Mouse (Mus musculus) urinary bladder, postnatal 36 days (tissue): ENCODE results near the gene Eif2b2.

ENCODE experiments used
- DNase-seq, 2 experiments: peaks; one replicate each; pipeline ENCODE4 v3.0.0; 2022; ENCODE audit warnings: low spot score in 2 of 2, mixed read lengths in 1 of 2

Gene Eif2b2

GRCm38 (mm10) chr12:85193923-85194622 lies 25.2 kb upstream of the Eif2b2 start:
- DNase-seq: no peak

DNA sequence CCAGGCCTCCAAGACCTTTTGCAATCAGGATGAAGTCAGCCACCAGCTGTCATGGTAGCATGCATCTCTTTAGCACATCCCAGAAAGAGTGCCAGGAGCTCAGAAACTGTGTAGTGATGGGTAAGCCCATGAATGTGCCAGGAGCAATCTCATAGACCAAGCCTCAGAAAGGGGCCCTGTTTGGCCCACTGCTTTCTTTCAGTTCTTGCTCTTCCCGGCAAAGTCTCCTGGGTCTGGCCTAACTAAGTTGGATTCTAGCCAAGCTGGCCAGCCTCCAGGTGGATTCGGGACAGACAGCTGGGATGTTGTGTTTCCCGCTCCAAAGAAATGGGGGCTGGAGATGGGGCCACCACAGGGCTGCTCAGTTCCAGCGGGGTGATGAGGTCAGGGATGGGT lies 24.7 kb upstream of the Eif2b2 start:
- DNase-seq: peak; percentile 44 to 71

DNA sequence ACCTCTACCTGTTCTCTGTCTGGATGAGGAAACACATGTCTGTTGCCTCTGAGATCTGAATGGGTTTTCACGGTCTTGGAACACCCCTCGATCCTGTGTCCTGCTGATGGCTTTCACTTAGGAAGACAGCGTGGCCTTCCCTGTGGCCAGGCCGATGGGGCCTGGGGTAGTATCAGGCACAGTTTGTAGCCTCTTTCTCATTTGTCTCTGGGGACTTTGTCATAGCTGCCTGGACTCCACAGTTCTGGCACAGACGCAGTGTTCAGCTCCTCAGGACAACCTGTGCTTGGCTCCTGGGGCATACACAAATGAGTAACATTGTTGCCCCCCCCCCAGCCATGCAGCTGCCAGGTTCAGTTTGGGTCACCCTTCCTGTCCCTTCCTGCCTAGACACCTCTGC lies 24.2 kb upstream of the Eif2b2 start:
- DNase-seq: no peak

- no peak for DNase-seq
Measured at GRCm38 (mm10) chr12:85196191-85196590, 23.1 kb upstream of the Eif2b2 start.

DNA sequence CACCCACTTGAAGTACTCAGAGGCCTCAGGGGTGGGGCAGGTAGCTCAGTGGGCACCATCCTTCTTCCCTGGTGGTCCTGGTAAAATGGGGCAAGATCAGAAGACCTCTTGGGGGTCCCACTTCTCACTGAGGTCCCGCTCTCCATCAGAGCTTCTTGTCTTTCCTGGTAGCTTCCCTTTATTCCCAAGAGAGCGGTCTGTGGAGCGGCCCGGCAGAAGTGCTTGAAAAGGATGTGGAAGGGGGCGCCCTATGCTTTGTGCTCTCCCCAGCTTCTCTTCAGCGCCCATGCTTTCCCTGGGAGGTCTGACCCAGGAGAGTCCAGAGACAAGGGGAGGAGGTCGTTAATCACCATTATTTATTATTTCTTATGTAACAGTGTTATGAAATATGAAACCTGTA lies 21.9 kb upstream of the Eif2b2 start:
- no peak for DNase-seq

DNA sequence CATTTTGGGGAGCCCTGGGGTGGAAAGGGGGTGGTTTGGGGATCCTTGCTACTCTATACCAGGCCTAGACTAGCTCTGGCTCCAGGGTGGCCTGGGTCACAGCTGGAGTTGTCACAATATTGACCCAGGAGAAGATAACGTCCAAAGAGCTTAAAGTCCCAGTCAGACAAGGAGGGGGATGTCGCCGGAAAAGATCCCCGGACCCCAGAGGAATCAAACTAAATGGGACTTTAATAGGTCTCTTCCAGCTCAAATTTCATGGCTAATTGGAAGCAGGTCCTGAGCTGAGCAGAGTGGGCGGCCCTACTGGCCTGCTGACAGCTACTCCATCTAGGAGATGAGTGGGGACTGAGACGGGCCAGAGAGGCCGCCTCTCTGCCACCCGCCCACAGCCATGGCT lies 21.3 kb upstream of the Eif2b2 start:
- no peak for DNase-seq

DNA sequence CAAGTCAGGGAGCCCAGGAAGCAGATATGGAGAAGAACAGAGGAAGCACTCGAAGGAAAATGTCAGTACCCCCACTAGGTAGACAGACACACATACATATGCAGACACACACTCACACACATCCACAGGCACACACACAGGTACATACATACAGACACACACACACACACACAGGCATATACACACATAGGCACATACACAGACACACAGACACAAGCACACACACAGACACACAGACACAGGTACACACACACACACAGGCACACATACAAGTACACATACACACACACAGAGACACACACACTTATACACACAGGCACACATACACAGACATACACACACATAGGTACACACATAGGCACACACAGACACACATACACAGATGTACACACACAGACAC lies 19.3 kb upstream of the Eif2b2 start:
- no peak for DNase-seq

GRCm38 (mm10) chr12:85200929-85201829 lies 18.1 kb upstream of the Eif2b2 start:
- no peak for DNase-seq

DNA sequence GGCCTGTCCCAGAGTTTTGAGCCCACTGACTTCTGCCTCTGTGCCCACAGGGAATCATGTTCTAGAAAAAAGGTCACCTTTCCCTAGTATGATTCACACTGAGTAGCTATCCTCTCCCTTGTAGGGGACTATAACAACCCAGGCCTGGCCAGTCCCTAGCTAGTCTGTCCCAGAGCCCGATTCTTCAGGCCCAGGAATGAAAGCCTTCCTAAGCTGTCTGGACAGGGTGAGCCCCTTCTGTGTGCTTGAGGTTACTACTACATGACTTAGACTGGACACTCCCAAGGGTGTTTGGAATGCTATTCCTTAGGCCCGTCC lies 17.5 kb upstream of the Eif2b2 start:
- no peak for DNase-seq

DNA sequence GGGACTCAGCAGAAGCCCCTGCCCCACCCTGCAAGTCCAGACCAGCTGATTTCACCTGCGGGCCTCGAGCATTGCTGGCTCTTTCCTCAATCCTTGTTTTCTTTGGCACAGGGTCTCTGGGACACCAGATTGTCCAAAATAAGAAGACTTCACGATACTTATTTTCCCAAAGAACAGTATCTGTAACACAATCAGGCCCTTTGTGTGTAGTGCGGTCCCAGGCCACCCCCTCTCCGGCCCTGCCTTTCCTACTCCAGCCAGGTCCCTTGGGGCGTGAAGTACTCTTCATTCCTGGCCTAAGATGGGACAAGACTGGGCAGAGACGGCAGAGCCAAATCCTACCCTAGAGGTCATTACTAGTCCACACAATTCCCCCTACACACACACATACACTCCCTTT lies 17.1 kb upstream of the Eif2b2 start:
- no peak for DNase-seq

DNA sequence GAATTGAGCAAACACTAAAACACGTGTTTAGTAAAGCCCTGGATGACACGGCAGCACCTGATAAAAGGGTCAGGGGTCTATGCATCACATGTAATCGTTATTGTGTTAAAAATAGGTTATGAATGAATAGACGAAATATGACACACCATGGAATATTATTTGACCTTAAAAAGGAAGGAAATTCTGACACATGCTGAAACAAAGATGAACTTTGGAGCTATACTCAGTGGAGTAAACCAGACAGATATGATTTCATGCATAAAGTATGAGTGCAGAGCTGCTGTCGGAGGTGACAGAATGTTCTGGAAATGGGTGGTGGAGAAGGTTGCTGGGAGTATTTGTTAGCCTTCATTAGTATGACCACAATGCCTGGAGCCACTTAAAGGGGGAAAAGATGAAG lies 15.6 kb upstream of the Eif2b2 start:
- no peak for DNase-seq

- DNase-seq: no peak
Measured at GRCm38 (mm10) chr12:85204105-85204504, 15.2 kb upstream of the Eif2b2 start.

GRCm38 (mm10) chr12:85205425-85205824 lies 13.9 kb upstream of the Eif2b2 start:
- DNase-seq: no peak

DNA sequence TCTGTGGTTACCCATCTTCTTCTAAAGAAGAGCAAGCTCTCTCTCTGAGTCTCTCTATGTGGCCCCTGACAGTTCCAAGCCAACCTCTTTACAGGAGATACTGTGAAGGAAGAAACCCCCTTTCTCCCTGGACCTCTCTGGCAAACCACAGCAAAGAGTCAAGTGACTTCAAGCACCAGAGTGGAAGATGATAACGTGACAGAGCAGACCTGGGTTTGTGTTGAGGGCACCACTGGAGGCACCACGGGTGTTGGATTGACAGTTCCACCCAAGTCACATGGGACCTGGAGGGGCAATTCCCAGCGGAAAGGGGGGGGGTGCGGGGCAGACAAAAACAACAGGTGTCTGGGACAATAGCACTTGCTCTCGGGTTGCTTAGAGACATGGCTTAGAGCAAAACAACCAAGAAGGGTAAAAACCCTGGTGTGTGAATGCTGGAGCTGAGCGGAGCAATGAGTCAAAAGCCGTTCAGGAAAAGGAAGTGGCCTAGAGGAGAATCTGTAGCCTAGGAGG lies 10.5 kb upstream of the Eif2b2 start:
- no peak for DNase-seq

DNA sequence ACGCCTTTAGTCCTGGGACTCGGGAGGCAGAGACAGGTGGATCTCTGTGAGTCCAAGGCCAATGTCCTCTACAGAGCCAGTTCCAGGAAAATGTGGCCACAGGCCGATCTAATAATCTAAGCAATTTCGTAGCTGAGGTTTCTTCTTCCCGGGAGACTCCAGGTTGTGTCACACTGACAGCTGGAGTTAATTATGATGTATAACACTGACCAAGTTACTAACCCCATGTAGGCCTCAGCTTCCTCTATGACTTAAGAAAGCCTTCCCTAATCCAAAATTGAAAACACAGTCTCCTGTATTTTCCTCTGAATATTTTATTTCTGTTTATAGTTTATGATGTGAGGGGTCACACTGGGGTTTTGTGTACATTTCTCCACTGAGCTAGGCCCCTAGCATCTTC lies 4.2 kb upstream of the Eif2b2 start:
- no peak for DNase-seq

GRCm38 (mm10) chr12:85217733-85218310 lies 1.5 kb upstream of the Eif2b2 start:
- no peak for DNase-seq

DNA sequence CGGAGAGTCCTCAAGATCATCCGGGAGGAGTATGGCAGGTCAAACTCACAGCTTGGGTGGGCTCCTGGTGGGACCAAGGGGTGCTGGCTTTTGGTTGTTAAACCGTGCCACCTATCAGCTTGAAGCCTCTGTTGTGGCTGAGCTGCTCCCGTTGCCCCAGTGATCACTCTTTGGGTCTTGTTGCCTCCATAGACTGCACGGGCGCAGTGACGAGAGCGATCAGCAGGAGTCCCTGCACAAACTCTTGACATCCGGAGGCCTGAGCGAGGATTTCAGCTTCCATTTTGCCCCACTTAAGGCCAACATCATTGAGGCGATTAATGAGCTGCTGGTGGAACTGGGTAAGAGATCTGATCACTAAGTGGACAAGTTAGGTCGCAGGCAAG lies 617 bp downstream of the Eif2b2 start:
- DNase-seq: no peak

DNA sequence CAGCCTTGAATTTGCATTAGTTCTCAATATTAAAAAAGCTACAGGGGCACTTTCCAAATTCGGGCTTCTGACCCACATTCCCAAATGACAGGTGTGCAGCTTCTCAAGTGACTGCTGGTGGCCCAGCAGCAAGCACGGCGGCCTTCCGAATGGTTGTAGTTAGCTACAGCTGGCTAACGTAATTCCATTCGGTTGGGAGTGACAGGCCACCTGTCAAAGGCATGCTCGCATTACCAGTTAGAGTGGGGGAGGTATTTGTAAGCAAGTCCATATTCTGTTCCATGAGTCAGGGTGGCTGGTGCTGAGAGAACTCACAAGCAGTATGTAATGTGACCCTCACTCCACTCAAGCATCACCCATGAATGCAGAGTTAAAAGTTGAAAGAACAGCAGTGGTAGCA lies 7.9 kb downstream of the Eif2b2 start:
- no peak for DNase-seq

GRCm38 (mm10) chr12:85227876-85228599 lies 8.8 kb downstream of the Eif2b2 start:
- no peak for DNase-seq

- no peak for DNase-seq
Measured at GRCm38 (mm10) chr12:85233376-85234358, 14.4 kb downstream of the Eif2b2 start.

DNA sequence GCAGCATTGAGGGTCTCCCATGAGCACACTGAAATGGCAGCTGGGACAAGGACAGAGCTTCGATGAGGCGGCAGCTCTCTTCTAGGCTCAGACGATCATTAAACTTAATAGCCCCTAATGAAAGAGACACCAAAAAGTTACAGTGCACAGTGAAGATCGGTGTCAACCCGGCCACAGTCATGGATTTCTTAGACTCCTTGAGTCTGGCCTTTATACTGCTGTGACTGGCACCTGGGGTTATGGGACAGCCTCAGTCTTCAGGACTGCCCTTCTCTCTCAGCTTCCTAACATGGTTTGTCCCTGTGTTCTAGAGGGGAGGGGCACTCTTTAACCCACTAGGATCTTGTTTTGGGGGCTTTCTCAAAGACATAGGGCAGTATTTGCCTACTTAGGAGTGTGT lies 18.3 kb downstream of the Eif2b2 start:
- DNase-seq: no peak
